Mouse (Mus musculus) naive thymus-derived CD4-positive, alpha-beta T cell, adult 2 months (primary cell): Measurements from ENCODE around the gene Myof.
A peak's percentile ranks its signal among the peaks of the same experiment; 100 is the strongest.

Source experiments
- DNase-seq: peaks from one replicate; pipeline ENCODE4 v3.0.0-alpha.2; 2011; ENCODE audit warnings: low read depth

The Myof gene

GRCm38 (mm10) chr19:37946696-37947095, 96.7 kb downstream of the Myof start:
- no peak for DNase-seq

- no peak for DNase-seq
Observed at GRCm38 (mm10) chr19:37946053-37946452, 97.3 kb downstream of the Myof start.

GRCm38 (mm10) chr19:37939203-37939602, 104.2 kb downstream of the Myof start:
- no peak for DNase-seq

- DNase-seq: no peak
Observed at GRCm38 (mm10) chr19:37937092-37937491, 106.3 kb downstream of the Myof start.

- no peak for DNase-seq
Observed at GRCm38 (mm10) chr19:37934640-37935039, 108.7 kb downstream of the Myof start.

GRCm38 (mm10) chr19:37932198-37932597, 111.2 kb downstream of the Myof start:
- no peak for DNase-seq

GRCm38 (mm10) chr19:37927911-37928310, 115.5 kb downstream of the Myof start:
- no peak for DNase-seq

GRCm38 (mm10) chr19:37925323-37925722, 118.1 kb downstream of the Myof start:
- no peak for DNase-seq

GRCm38 (mm10) chr19:37924266-37924665, 119.1 kb downstream of the Myof start:
- no peak for DNase-seq

- no peak for DNase-seq
Observed at GRCm38 (mm10) chr19:37921098-37921497, 122.3 kb downstream of the Myof start.

- no peak for DNase-seq
Observed at GRCm38 (mm10) chr19:37918515-37918932, 124.9 kb downstream of the Myof start.

- DNase-seq: no peak
Observed at GRCm38 (mm10) chr19:37914261-37914660, 129.1 kb downstream of the Myof start.

- no peak for DNase-seq
Observed at GRCm38 (mm10) chr19:37912501-37912900, 130.9 kb downstream of the Myof start.

GRCm38 (mm10) chr19:37909830-37910261, 133.5 kb downstream of the Myof start:
- no peak for DNase-seq

GRCm38 (mm10) chr19:37907451-37908320, 135.7 kb downstream of the Myof start:
- DNase-seq: no peak

- DNase-seq: no peak
Observed at GRCm38 (mm10) chr19:37906916-37907315, 136.5 kb downstream of the Myof start.

GRCm38 (mm10) chr19:37896081-37896480, 147.3 kb downstream of the Myof start:
- DNase-seq: no peak

- DNase-seq: no peak
Observed at GRCm38 (mm10) chr19:37891006-37891405, 152.4 kb downstream of the Myof start.

- peak; percentile 29 for DNase-seq
Observed at GRCm38 (mm10) chr19:37886355-37887120, 156.8 kb downstream of the Myof start.

- no peak for DNase-seq
Observed at GRCm38 (mm10) chr19:37881431-37882081, 161.8 kb downstream of the Myof start.

- DNase-seq: no peak
Observed at GRCm38 (mm10) chr19:37877511-37878167, 165.7 kb downstream of the Myof start.
